Mouse (Mus musculus): ENCODE data around the gene Zic5.

Gene Zic5

GRCm38 (mm10) chr14:122464763-122465741, at the start of gene Zic5:
Gene Zic5 (minus strand): TSS chr14:122465677.
- in situ Hi-C loops (cut with MboI), result no loop called here

GRCm38 (mm10) chr14:122513511-122514036, 48.1 kb upstream of the Zic5 start:
- in situ Hi-C loops (cut with MboI), result no loop called here

- in situ Hi-C loops (cut with MboI), result no loop called here
These were observed 46.0 kb upstream of the Zic5 start for GRCm38 (mm10) chr14:122511519-122511918.

GRCm38 (mm10) chr14:122509058-122509457, 43.6 kb upstream of the Zic5 start:
- in situ Hi-C loops (cut with MboI), result no loop called here

- in situ Hi-C loops (cut with MboI), result no loop called here
These were observed 26.5 kb upstream of the Zic5 start for GRCm38 (mm10) chr14:122492015-122492414.

- in situ Hi-C loops (cut with MboI), result no loop called here
These were observed 26.0 kb upstream of the Zic5 start for GRCm38 (mm10) chr14:122491521-122491920.

- in situ Hi-C loops (cut with MboI), result no loop called here
These were observed 25.2 kb upstream of the Zic5 start, which contains the start of gene Gm10837 for GRCm38 (mm10) chr14:122490441-122491328. Gene Gm10837 (plus strand): TSS chr14:122490586.

- in situ Hi-C loops (cut with MboI), result no loop called here
These were observed 24.4 kb upstream of the Zic5 start for GRCm38 (mm10) chr14:122489686-122490414.

- in situ Hi-C loops (cut with MboI), result no loop called here
These were observed 23.6 kb upstream of the Zic5 start for GRCm38 (mm10) chr14:122489041-122489440.

- in situ Hi-C loops (cut with MboI), result no loop called here
These were observed 21.9 kb upstream of the Zic5 start for GRCm38 (mm10) chr14:122487366-122487765.

GRCm38 (mm10) chr14:122486611-122487010, 21.1 kb upstream of the Zic5 start:
- in situ Hi-C loops (cut with MboI), result no loop called here

- in situ Hi-C loops (cut with MboI), result no loop called here
These were observed 20.2 kb upstream of the Zic5 start for GRCm38 (mm10) chr14:122485635-122486181.

GRCm38 (mm10) chr14:122484844-122485551, 19.5 kb upstream of the Zic5 start:
- in situ Hi-C loops (cut with MboI), result no loop called here

GRCm38 (mm10) chr14:122484458-122484843, 19.0 kb upstream of the Zic5 start:
- in situ Hi-C loops (cut with MboI), result no loop called here

GRCm38 (mm10) chr14:122483556-122484421, 18.3 kb upstream of the Zic5 start:
- in situ Hi-C loops (cut with MboI), result no loop called here

GRCm38 (mm10) chr14:122483024-122483385, 17.5 kb upstream of the Zic5 start:
- in situ Hi-C loops (cut with MboI), result no loop called here

- in situ Hi-C loops (cut with MboI), result no loop called here
These were observed 16.9 kb upstream of the Zic5 start for GRCm38 (mm10) chr14:122482081-122483023.

- in situ Hi-C loops (cut with MboI), result no loop called here
These were observed 15.7 kb upstream of the Zic5 start for GRCm38 (mm10) chr14:122481181-122481580.
